Mouse (Mus musculus) myocyte (in vitro differentiated cells): ENCODE data around the gene Camta1.

Source experiments
- CEBPB ChIP-seq: IDR thresholded peaks from 2 replicates; pipeline ENCODE4 v1.6.1; 2011; ENCODE audit warnings: mild to moderate bottlenecking, moderate library complexity; ENCODE audit not compliant: poor library complexity, insufficient read depth, severe bottlenecking
- MAX ChIP-seq: IDR thresholded peaks from one replicate; pipeline ENCODE4 v1.6.1; 2011; ENCODE audit warnings: low read depth, mild to moderate bottlenecking, control low read depth
- MYOD1 ChIP-seq, 3 experiments: IDR thresholded peaks; one replicate each; pipeline ENCODE4 v1.6.1; 2011; ENCODE audit warnings: control low read depth in 2 of 3, low read depth in 2 of 3, mild to moderate bottlenecking in 2 of 3, moderate library complexity in 1 of 3; ENCODE audit not compliant: insufficient read length in 2 of 3, control insufficient read depth in 1 of 3
- POLR2A ChIP-seq: IDR thresholded peaks from one replicate; pipeline ENCODE4 v1.6.1; 2011; ENCODE audit warnings: low read depth, mild to moderate bottlenecking, control low read depth, moderate library complexity; ENCODE audit not compliant: insufficient read length
- POLR2AphosphoS2 ChIP-seq: IDR thresholded peaks from one replicate; pipeline ENCODE4 v1.6.1; 2011; ENCODE audit warnings: low read depth, control low read depth; ENCODE audit not compliant: insufficient read length
- REST ChIP-seq: IDR thresholded peaks from one replicate; pipeline ENCODE4 v1.6.1; 2011; ENCODE audit warnings: mild to moderate bottlenecking, control low read depth, moderate library complexity; ENCODE audit not compliant: insufficient read depth, insufficient read length
- USF1 ChIP-seq: IDR thresholded peaks from one replicate; pipeline ENCODE4 v1.6.1; 2011; ENCODE audit warnings: low read depth, mild to moderate bottlenecking, control low read depth, moderate library complexity

DNA sequence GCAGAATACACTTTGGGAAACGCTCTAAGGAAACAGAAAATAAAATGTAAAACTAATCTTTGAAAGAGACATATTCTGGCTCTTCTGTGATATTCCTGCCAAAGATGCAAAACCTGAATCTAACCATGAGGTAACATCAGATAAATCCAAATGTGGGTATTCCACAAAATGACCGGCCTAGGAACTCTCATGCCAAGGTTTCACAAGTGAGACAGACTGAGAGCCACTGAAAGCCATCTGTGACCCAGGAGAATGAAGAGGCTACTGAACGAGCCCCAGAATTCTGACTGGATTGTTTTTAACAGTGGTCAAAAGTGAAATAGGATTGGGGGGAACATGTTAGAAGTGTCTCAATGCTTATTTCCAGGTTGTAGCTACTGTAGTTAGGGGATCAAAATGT lies 25.8 kb downstream of the Camta1 start:
- TF ChIP-seq REST = no peak
- TF ChIP-seq MYOD1 (IDR thresholded peaks at IDR 0.05; ENCODE audit: control insufficient read depth in 1 of 3, insufficient read length in 2 of 3, low read depth in 2 of 3) = no peak
- no peak for TF ChIP-seq POLR2A
- no peak for TF ChIP-seq POLR2AphosphoS2
- TF ChIP-seq CEBPB = no peak
- TF ChIP-seq USF1 = no peak
- no peak for TF ChIP-seq MAX
